Mouse (Mus musculus): ENCODE results near the gene Syce3.

The Syce3 gene

DNA sequence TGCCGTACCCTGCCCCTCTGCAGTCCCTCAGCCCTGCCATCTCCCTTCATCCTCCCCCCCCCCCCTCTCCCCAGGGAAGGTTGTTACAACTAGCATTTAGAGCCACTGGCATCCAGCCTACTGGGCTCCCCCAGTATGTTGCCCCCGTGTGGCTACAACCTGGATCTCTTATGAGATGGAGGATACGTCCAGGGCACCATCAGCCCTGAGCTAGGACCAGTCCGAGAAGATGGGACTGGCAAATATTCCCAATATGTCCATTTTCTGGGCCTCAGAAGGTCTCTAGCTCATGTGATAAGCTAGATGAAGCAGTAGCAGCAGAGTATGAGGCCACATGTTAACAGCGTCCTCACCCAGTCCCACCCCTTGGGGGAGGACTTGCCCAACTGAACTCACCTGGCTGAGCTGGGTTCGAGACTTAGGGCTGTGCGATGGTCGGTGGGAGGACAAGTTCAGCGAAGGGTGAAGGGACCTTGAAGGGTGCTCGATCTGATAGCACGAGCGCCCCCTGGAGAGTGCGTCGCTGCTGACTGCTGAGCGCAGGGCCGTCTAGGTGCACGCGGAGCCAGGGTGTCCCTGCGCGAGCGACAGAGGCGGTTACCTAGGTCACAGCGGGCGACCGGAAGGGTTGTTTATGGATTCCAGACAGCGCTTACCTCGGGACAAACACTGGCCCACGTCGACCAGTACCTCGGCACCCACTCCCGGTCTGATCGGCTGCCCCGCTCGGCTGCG, 37.1 kb downstream of the Syce3 start:
- in situ Hi-C loops (cut with MboI, MseI) = loop anchor here (5.0 to 25.0 kb wide), 2 partner anchors 551 to 636 kb away; partner anchors contain the start of gene Brd1

DNA sequence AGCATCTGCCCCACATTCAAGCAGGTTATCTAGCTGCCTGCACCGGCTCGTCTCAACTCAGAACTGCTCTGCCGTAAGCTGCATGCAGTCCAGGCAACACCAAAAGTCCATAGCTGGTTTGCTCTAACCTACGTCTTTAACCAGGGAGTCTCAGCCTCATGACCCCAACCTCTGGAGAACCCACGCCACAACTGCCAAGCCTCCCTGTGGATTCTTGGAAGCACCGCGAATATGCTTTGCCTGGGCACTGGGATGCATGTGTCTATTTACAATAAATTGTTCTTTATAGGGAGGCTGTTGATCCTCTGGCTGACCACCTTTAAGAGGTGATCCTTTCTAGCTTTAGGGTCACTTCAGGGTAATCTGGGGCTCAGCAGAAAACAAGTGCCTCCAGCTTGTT, 37.8 kb downstream of the Syce3 start:
- in situ Hi-C loops (cut with MboI, MseI) = loop anchor here (5.0 to 25.0 kb wide), 2 partner anchors 550 to 635 kb away; partner anchors contain the start of gene Brd1

DNA sequence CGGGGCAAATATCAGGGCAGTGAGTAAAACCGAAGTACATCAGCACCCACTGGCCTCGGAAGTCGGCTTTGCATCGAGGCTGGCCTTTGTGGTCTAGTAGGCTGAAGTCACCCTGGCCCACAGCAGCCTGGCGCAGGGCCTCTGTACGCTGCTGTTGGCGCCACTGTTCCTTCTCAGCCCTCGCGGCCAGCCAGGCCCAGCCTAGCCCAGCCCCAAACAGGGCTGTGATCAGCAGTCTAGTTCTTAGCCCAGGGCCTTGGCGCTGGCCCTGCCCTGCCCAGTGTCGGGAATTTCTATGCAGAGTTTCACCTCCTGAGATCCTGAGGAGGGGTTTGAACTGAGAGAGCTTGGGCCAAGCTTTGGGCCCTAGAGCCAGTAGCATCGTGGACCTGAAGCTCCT, 38.2 kb downstream of the Syce3 start:
- in situ Hi-C loops (cut with MboI, MseI) = loop anchor here (5.0 to 25.0 kb wide), 2 partner anchors 550 to 635 kb away; partner anchors contain the start of gene Brd1

DNA sequence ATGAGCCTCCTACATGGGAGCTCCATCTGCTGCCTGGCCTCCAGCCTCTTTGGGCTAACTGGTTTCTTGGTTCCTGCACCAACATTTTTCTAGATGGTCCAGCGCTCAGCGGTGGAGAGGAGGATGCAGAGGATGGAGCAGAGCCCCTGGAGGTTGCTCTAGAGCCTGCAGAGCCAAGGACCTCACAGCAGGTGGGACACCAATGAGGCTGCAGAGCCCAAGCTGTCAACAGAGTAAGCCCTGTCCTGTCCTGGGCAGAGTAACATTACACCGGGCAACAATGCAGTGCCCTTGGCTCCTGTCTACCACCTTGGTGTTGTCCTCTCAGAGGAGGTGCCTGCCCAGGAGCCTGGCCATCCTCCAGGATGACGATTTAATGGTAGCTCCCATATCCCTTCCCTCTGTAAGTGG, 45.2 kb downstream of the Syce3 start:
- in situ Hi-C loops (cut with MboI, MseI) = loop anchor here (10.0 to 25.0 kb wide), 2 partner anchors 628 to 860 kb away; partner anchors contain the start of genes Alg10b and Brd1

DNA sequence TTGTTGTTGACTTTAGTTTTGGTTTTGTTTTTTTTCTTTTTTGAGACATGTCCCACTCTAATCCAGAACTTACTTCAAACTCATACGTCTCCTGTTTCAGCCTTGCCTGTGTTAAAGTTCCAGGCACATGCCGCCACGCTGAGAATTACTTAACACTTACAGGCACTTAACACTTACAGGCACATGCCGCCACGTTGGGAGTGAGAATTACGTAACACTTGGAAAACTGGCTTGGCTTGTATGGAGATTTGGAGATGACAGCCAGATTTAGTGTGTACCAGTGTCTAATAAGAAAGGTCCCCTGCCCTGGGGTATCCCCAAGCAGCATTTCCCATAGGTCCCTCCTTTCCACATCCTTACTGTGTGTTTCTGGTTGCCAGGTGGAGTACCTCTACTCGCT, 47.3 kb downstream of the Syce3 start:
- in situ Hi-C loops (cut with MboI, MseI) = loop anchor here (10.0 to 25.0 kb wide), 2 partner anchors 626 to 862 kb away; partner anchors contain the start of genes Alg10b and Brd1

DNA sequence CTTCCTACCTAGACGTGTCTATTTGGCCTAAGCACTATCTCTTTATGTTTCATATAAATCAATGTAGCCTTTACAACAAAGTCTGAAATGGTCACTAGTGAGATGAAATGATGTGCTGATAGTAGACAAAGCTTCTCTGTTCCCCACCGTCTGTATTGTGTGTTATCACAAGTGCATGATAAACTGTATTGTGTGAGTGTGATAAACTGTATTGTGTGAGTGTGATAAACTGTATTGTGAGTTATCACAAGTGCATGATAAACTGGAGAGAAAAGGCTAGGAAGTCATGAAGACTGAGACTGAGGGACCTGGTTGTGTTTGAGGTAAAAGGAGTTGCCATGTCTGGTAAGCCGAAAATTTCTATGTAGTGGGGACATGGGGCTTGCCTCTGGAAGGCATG, 51.5 kb downstream of the Syce3 start:
- in situ Hi-C loops (cut with MboI, MseI) = loop anchor here (10.0 to 25.0 kb wide), 2 partner anchors 494 to 621 kb away; partner anchors contain the start of genes Brd1 and Pim3

DNA sequence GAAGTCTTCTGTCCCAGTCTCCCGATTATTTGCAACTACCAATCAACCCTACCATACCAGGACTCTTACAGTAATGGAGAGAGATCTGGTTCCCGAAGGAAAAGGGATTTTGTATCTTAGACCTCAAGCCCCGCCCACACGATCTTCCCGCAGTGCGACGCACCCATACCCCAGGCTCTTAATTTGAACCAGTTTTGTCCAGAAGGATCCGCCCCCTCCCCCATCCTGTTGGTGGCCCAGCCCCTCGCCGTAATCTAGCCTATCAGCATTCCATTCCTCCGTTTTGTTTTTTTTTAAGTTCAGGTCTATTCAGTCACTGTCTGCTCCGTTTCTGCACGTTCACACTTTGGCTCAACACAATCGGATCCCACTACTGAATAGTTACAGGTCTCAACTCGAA, 53.9 kb downstream of the Syce3 start:
- in situ Hi-C loops (cut with MboI, MseI) = loop anchor here (10.0 to 25.0 kb wide), 2 partner anchors 492 to 619 kb away; partner anchors contain the start of genes Brd1 and Pim3

DNA sequence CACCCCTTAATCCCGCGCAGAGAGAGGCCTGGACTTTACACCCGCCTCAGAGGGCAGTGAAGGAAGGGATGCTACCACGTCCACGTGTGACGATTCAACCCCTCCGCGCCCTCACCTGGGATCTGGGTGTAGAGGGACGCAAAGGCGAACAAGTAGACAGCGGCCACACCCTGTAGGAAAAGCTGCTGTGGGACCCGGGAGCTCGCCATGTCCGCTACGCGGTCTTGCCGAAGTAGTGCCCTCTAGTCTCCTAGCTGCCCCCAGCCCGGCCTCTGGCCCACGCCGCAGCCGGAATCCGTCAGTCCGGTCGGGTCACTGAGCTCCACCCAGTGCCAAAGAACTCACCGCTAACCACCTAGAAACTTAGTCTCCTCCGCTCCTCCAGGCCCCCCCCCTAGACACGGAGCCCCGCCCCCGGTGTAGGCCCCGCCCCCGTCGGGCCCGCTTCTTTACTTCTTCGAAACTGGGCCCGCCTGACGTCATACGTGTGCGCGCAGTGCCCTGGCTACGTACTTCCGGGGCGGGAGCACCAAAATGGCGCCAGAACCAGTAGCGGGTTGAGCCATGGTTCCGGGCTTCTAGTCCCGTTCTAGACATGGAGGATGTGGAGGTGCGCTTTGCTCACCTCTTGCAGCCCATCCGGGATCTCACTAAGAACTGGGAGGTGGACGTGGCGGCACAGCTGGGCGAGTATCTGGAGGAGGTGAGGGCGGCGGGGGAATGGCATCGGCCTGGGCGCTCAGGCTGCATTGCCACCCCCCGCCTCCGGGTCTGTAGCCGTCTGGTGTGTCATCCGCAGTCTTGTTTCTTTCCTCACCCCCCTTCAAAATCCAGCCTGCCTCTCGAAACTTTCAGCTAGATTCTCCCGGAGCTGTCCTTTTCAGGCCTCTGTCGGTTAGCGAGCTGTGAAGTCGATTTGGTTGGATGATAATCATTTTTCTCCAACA, 54.8 kb downstream of the Syce3 start, which contains the start of the genes Lmf2 and Ncaph2:
Gene Lmf2 (minus strand): TSS at position 419 of the 947 bp plus-strand sequence.
Gene Ncaph2 (plus strand): TSS at position 479 of the 947 bp plus-strand sequence.
- in situ Hi-C loops (cut with MboI, MseI) = loop anchor here (10.0 to 25.0 kb wide), 2 partner anchors 491 to 618 kb away; partner anchors contain the start of genes Brd1 and Pim3

DNA sequence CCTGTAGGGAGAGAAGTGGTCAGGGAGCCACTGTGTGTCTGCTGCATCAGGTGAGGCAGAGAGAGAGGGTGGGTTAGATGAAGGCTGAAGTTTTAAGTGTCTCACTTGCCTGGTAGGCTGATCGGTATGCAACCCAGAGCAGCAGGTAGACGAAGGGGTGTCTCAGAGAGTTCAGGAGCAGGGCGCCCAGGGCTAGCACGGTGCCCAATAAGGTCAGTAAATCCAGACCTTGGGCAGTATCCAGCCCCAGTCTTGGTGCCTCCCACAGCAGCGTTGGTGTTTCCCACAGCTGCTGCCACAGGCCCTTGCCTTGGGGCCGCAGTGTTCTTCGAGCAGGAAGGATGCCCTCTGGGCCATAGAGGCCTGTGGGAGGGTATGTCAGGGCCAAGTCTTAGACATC, 55.8 kb downstream of the Syce3 start:
- in situ Hi-C loops (cut with MboI, MseI) = loop anchor here (10.0 to 25.0 kb wide), 2 partner anchors 490 to 617 kb away; partner anchors contain the start of genes Brd1 and Pim3

DNA sequence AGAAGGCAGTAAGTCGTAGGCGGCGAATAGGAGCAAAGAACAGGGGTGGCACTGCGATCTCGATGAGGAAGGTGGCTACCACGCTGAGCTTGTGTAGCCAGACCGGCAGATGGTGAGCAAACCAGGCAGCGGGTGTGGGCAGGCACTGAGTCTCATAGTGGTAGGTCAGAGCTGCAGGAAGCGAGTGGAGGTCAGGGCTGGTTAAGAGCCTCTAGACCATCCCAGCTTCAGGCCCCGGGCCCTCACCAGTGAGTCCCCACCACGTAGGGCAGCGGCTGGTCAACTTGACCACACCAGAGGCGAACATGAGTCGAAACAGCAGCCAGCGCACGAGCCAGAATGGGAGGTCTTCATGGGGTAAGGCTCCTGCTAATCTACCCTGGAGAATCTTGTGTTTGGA, 56.5 kb downstream of the Syce3 start:
- in situ Hi-C loops (cut with MboI, MseI) = loop anchor here (10.0 to 25.0 kb wide), 2 partner anchors 489 to 617 kb away; partner anchors contain the start of genes Brd1 and Pim3

DNA sequence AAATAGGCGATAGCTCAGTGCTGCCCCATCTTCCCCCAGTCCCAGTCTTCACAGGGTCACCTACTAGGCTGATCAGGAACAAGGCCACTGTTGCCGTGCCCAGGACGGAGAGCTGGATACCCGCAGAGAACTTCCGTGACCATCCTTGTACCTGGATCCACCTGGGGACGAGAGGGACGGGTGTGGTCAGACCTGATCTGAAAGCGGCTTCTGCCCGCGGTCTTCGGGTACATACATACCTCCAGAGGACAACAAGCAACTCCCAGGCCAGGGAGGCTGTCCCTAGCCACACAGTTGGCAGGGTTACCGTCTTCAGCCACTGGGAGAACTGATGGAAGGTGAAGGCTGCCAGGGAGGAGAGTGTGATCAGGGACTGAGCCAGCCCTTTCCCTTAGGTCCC, 57.5 kb downstream of the Syce3 start:
- in situ Hi-C loops (cut with MboI, MseI) = loop anchor here (10.0 to 25.0 kb wide), 2 partner anchors 488 to 615 kb away; partner anchors contain the start of genes Brd1 and Pim3

DNA sequence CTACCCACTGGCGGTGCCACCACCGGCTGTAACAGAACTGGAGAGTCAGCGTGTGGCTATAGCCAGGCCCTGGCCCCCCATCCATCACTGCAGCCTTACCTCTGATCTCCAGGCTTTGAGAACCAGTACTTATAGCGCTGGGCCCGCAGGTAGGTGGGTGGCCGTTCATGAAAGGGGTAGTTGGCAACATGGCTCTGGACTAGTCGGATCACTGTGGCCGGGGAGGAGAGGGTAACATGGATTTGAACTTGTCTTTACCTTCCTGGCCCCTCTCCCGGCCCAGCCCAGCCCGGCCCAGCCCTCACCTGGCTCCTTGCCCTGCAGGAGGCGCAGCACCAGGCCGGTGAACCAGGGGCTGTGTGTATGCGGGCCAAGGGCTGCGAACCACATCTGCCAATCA, 58.2 kb downstream of the Syce3 start:
- in situ Hi-C loops (cut with MboI, MseI) = loop anchor here (10.0 to 25.0 kb wide), 2 partner anchors 487 to 615 kb away; partner anchors contain the start of genes Brd1 and Pim3

DNA sequence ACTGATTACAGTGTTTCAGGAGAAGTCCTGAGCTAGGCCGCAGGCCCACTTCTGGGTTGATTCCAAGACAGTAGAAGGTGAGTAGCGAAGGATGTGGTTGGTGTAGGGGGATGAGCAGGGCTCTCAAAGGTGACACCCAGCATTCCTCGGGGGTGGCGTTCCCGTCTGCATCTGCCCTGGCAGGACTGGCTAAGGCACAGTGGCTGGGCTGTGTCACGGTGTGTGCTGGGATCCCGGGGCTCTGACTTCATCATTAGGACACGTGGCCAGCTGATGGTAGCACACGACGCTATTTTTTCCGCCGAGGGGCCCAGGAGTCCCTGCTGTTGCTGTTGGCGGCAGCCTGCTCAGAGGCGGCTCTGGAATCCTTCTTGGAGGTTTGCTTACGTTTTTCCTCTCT, 59.0 kb downstream of the Syce3 start:
- in situ Hi-C loops (cut with MboI, MseI) = loop anchor here (10.0 to 25.0 kb wide), 2 partner anchors 487 to 614 kb away; partner anchors contain the start of genes Brd1 and Pim3

DNA sequence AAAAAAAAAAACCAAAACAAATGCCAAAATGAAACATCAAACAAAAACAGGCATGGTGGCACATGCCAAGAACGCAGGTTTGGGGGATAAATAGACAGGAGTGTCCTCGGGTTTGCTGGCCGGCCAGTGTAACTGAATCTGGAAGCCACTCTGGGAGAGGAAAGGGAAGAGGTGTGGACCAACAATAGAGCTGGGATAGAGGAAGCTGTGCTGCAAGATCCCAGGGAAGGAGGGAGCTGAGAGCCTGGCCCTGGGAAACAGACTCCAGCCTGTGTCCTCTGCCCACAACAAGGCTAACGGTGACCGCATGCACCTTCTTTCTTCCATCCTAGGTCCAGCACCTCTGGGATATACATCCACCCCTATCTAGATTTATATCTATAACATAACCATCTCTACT, 59.9 kb downstream of the Syce3 start:
- in situ Hi-C loops (cut with MboI, MseI) = loop anchor here (10.0 to 25.0 kb wide), 2 partner anchors 486 to 613 kb away; partner anchors contain the start of genes Brd1 and Pim3

DNA sequence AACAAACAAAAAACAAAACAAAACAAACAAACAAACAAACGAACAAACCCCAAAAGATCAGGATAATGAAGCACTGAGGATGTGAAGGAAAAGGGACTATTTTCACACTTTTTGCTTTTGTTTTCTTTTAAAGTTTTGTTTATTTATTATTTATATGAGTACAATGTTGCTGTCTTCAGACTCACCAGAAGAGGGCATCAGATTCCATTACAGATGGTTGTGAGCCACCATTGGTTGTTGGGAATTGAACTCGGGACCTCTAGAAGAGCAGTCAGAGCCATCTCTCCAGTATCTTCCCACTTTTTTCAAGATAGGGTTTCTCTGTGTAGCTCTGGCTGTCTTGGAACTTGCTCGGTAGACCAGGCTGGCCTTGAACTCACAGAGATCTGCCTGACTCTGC, 67.0 kb downstream of the Syce3 start:
- in situ Hi-C loops (cut with MboI, MseI) = loop anchor here (5.0 kb wide), 1 partner anchor 39 kb away; the partner anchor contains the start of gene Klhdc7b

DNA sequence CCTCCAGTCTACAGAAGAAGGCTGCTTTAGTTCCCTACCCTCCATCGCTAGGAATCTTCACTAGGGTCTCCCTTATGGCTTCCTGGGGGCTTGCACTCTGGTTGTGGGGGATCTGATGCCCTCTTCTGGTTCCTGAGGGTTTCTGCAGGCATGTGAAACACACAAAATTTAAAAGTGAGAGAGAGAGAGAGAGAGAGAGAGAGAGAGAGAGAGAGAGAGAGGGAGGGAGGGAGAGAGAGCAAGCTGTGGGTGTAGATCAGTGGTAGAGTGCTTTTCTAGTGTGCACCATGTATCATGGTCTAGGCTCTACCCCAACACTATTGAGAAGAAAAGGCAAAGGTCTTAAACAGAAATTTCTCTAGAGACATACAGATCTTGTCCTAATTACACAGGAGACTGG, 68.6 kb downstream of the Syce3 start:
- in situ Hi-C loops (cut with MboI, MseI) = loop anchor here (5.0 kb wide), 1 partner anchor 41 kb away; the partner anchor contains the start of gene Klhdc7b

Data from T-helper 2 cell (primary cell).